Mouse (Mus musculus) MEL (cell line): ENCODE measurements at regions not wholly inside any gene's neighbourhood (a gene's known extent, or its start where the extent isn't known, plus 50 kb on each side); places are given as distances from the start of the nearest gene placed in this dataset.

Experiments
- CTCF ChIP-seq, 3 experiments: IDR thresholded peaks in 2 of 3; conservative IDR thresholded peaks in 1 of 3; 2 replicates each; pipeline ENCODE4 v1.5.1; 2011 to 2012; ENCODE audit warnings: low read length in 3 of 3, low read depth in 2 of 3, mild to moderate bottlenecking in 2 of 3, improper control_type of control experiment in 1 of 3, inconsistent platforms in 1 of 3, mixed read lengths in 1 of 3, moderate library complexity in 1 of 3; ENCODE audit not compliant: control insufficient read depth in 1 of 3, insufficient read depth in 1 of 3, poor library complexity in 1 of 3, severe bottlenecking in 1 of 3
- E2F4 ChIP-seq: IDR thresholded peaks from 2 replicates; pipeline ENCODE4 v1.6.1; 2011; ENCODE audit warnings: low read depth, low read length, improper control_type of control experiment, borderline replicate concordance
- EP300 ChIP-seq, 2 experiments: IDR thresholded peaks; 2 replicates each; pipeline ENCODE4 v1.6.1; 2011; ENCODE audit warnings: improper control_type of control experiment in 2 of 2, low read length in 2 of 2, low read depth in 1 of 2, mild to moderate bottlenecking in 1 of 2
- GATA1 ChIP-seq: IDR thresholded peaks from 2 replicates; pipeline ENCODE4 v1.6.1; 2011; ENCODE audit warnings: low read depth, low read length, improper control_type of control experiment
- KAT2A ChIP-seq: conservative IDR thresholded peaks from 2 replicates; pipeline ENCODE4 v1.6.1; 2012; ENCODE audit warnings: low read depth, low read length, improper control_type of control experiment, inconsistent platforms
- MYB ChIP-seq: IDR thresholded peaks from 2 replicates; pipeline ENCODE4 v1.6.1; 2011; ENCODE audit warnings: mild to moderate bottlenecking, low read depth, low read length, improper control_type of control experiment
- MYC ChIP-seq: IDR thresholded peaks from 2 replicates; pipeline ENCODE4 v1.6.1; 2011; ENCODE audit warnings: low read depth, mild to moderate bottlenecking, low read length, improper control_type of control experiment, moderate library complexity
- NRF1 ChIP-seq: IDR thresholded peaks from 2 replicates; pipeline ENCODE4 v1.6.1; 2014; ENCODE audit warnings: low read depth, mild to moderate bottlenecking, inconsistent platforms, low read length, improper control_type of control experiment, moderate library complexity; ENCODE audit not compliant: poor library complexity, insufficient read depth, severe bottlenecking
- POLR2A ChIP-seq, 2 experiments: IDR thresholded peaks; 2 replicates each; pipeline ENCODE4 v1.6.1; 2011 to 2012; ENCODE audit warnings: low read length in 2 of 2, mild to moderate bottlenecking in 2 of 2, control low read depth in 1 of 2, improper control_type of control experiment in 1 of 2, low read depth in 1 of 2, moderate library complexity in 1 of 2; ENCODE audit not compliant: control insufficient read depth in 1 of 2, insufficient read depth in 1 of 2, poor library complexity in 1 of 2
- TAL1 ChIP-seq: IDR thresholded peaks from 2 replicates; pipeline ENCODE4 v1.6.1; 2012; ENCODE audit warnings: mild to moderate bottlenecking, inconsistent platforms, low read length, moderate library complexity, mixed read lengths
- TBP ChIP-seq: IDR thresholded peaks from 2 replicates; pipeline ENCODE4 v1.8.0; 2011; ENCODE audit warnings: low read depth, low read length, improper control_type of control experiment
- USF2 ChIP-seq, 2 experiments: IDR thresholded peaks; 2 replicates each; pipeline ENCODE4 v1.6.1; 2011 to 2012; ENCODE audit warnings: improper control_type of control experiment in 2 of 2, low read length in 2 of 2, borderline replicate concordance in 1 of 2, inconsistent platforms in 1 of 2, low read depth in 1 of 2, mild to moderate bottlenecking in 1 of 2; ENCODE audit not compliant: insufficient read depth in 1 of 2
- ZMIZ1 ChIP-seq: IDR thresholded peaks from 2 replicates; pipeline ENCODE4 v1.6.1; 2012; ENCODE audit warnings: low read depth, mild to moderate bottlenecking, inconsistent platforms, low read length, improper control_type of control experiment, moderate library complexity

GRCm38 (mm10) chr9:41808791-41809190 lies 315.3 kb downstream of the Sorl1 start:
- TF ChIP-seq E2F4 = no peak
- TF ChIP-seq CTCF (IDR thresholded peaks at IDR 0.05 in 2 of 3, conservative IDR thresholded peaks at IDR 0.05 in 1 of 3; ENCODE audit: control insufficient read depth in 1 of 3, insufficient read depth in 1 of 3, low read depth in 2 of 3, low read length in 3 of 3, poor library complexity in 1 of 3, severe bottlenecking in 1 of 3) = no peak
- no peak for TF ChIP-seq ZMIZ1
- no peak for TF ChIP-seq MYC
- no peak for TF ChIP-seq KAT2A
- TF ChIP-seq EP300 (IDR thresholded peaks at IDR 0.05; ENCODE audit: low read depth in 1 of 2, low read length in 2 of 2) = no peak
- no peak for TF ChIP-seq TBP
- TF ChIP-seq USF2 (IDR thresholded peaks at IDR 0.05; ENCODE audit: borderline replicate concordance in 1 of 2, insufficient read depth in 1 of 2, low read depth in 1 of 2, low read length in 2 of 2) = no peak
- TF ChIP-seq NRF1 = no peak
- TF ChIP-seq POLR2A (IDR thresholded peaks at IDR 0.05; ENCODE audit: control insufficient read depth in 1 of 2, insufficient read depth in 1 of 2, low read depth in 1 of 2, low read length in 2 of 2, poor library complexity in 1 of 2) = no peak
- TF ChIP-seq GATA1 = no peak
- no peak for TF ChIP-seq TAL1
- no peak for TF ChIP-seq MYB
